Mouse (Mus musculus): ENCODE results near the gene Elmo1.

DNA sequence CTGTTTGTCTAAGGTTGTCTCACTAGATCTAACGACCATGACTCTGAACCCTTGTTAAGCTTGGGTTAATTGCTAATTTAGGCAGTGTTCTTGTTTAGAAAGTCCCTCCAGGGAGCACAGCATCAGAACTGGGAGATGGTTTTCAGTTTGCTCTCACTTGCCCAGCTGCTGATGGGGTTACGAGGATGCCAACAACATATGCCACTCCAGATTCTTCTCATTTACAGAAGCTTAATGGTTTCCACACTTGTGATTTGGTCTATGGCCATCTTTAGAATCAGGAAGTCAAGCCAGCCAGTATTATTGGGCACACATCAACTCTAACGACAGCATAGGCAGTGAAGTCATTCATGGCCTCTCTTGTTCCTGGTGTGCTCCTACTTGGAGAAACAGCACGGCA, 427.3 kb downstream of the Elmo1 start:
- TF ChIP-seq POLR2A (IDR thresholded peaks at IDR 0.05; ENCODE audit: insufficient read depth, low read depth, low read length), result no peak
- no peak for TF ChIP-seq CTCF (IDR thresholded peaks at IDR 0.05; ENCODE audit: insufficient read depth, low read depth, low read length)

Data from olfactory bulb, adult 2 months (tissue).